Mouse (Mus musculus) bone marrow macrophage, adult 2 months (primary cell): ENCODE data around the gene Mapk1ip1l. TPM values are rescaled to one million over a fixed set of nuclear protein-coding genes. Genes with fewer than 3 reads are reported as not detected.
A peak's percentile ranks its signal among the peaks of the same experiment; 100 is the strongest.

ENCODE experiments used
- H3K27ac ChIP-seq: 2 replicates; pipeline ENCODE4 v1.5.1; 2012; ENCODE audit warnings: low read depth, low read length; ENCODE audit not compliant: insufficient read depth
- H3K4me1 ChIP-seq: 2 replicates; pipeline ENCODE4 v1.6.1; 2012; ENCODE audit warnings: low read length; ENCODE audit not compliant: control insufficient read depth, insufficient read depth
- H3K4me3 ChIP-seq: 2 replicates; pipeline ENCODE4 v1.5.1; 2012; ENCODE audit warnings: mild to moderate bottlenecking, low read length, moderate library complexity; ENCODE audit not compliant: insufficient read depth
- CTCF ChIP-seq: IDR thresholded peaks from 2 replicates; pipeline ENCODE4 v1.5.1; 2012; ENCODE audit warnings: low read depth, mild to moderate bottlenecking, low read length, moderate library complexity
- POLR2A ChIP-seq: IDR thresholded peaks from 2 replicates; pipeline ENCODE4 v1.6.1; 2012; ENCODE audit warnings: mild to moderate bottlenecking, low read depth, low read length, borderline replicate concordance
- polyA plus RNA-seq: library from polyadenylated mRNA; stranded (reverse); fragments of >200 nt; gene quantifications from 2 replicates; pipeline ENCODE4 v1.2.4, GENCODE M21; 2012; ENCODE audit not compliant: missing spikeins, insufficient read depth, insufficient read length

Gene Mapk1ip1l
- polyA plus RNA-seq, 1 experiment, result 60.7 TPM

GRCm38 (mm10) chr14:47354111-47354577 lies 56.1 kb downstream of the Mapk1ip1l start:
- Histone ChIP-seq H3K4me3 (no peak overlapping the region), H3K4me1 (peaks cover 74% of the 10 kb centered on the region), H3K27ac (peak overlapping the region; percentile 80)
- TF ChIP-seq CTCF (peak; percentile 81), POLR2A (no peak)

- Histone ChIP-seq H3K4me1 (peaks cover 74% of the 10 kb centered on the region), H3K27ac (peak overlapping the region; percentile 80), H3K4me3 (no peak overlapping the region)
- TF ChIP-seq CTCF (no peak), POLR2A (no peak)
Observed at GRCm38 (mm10) chr14:47354948-47355347, 56.9 kb downstream of the Mapk1ip1l start.

GRCm38 (mm10) chr14:47356622-47357021 lies 58.6 kb downstream of the Mapk1ip1l start:
- no peak overlapping the region for H3K27ac ChIP-seq
- TF ChIP-seq CTCF (no peak), POLR2A (no peak)
- H3K4me1 ChIP-seq, result peaks cover 75% of the 10 kb centered on the region
- H3K4me3 ChIP-seq, result no peak overlapping the region

GRCm38 (mm10) chr14:47359610-47360009 lies 61.5 kb downstream of the Mapk1ip1l start:
- Histone ChIP-seq H3K4me3 (no peak overlapping the region; the same call in 1 of the 2 replicates), H3K4me1 (peaks cover 73% of the 10 kb centered on the region), H3K27ac (peak overlapping the region; percentile 98)
- no peak for TF ChIP-seq CTCF
- no peak for TF ChIP-seq POLR2A

GRCm38 (mm10) chr14:47361418-47361817 lies 63.4 kb downstream of the Mapk1ip1l start:
- Histone ChIP-seq H3K27ac (peak overlapping the region; percentile 98), H3K4me1 (peaks cover 79% of the 10 kb centered on the region), H3K4me3 (peak overlapping the region; percentile 31)
- no peak for TF ChIP-seq CTCF
- no peak for TF ChIP-seq POLR2A

GRCm38 (mm10) chr14:47361899-47362298 lies 63.8 kb downstream of the Mapk1ip1l start:
- TF ChIP-seq POLR2A (no peak), CTCF (no peak)
- peak overlapping the region; percentile 98 for H3K27ac ChIP-seq

GRCm38 (mm10) chr14:47364742-47365449 lies 66.8 kb downstream of the Mapk1ip1l start:
- Histone ChIP-seq H3K4me1 (peaks cover 78% of the 10 kb centered on the region), H3K4me3 (peak overlapping the region; percentile 30), H3K27ac (peak overlapping the region; percentile 69)
- no peak for TF ChIP-seq POLR2A
- TF ChIP-seq CTCF, result no peak

More at GRCm38 (mm10) chr14:47361899-47362298, 63.8 kb downstream of the Mapk1ip1l start:
- H3K4me1 ChIP-seq, result peaks cover 79% of the 10 kb centered on the region
- H3K4me3 ChIP-seq, result peak overlapping the region; percentile 31; the same call in 1 of the 2 replicates

GRCm38 (mm10) chr14:47366881-47367321 lies 68.8 kb downstream of the Mapk1ip1l start:
- no peak for TF ChIP-seq POLR2A
- TF ChIP-seq CTCF, result no peak
- 0 out of 2 replicates have a peak overlapping the region, but pooled peaks have one; percentile 16 for H3K27ac ChIP-seq
- peaks cover 79% of the 10 kb centered on the region for H3K4me1 ChIP-seq
- no peak overlapping the region for H3K4me3 ChIP-seq

- no peak within 1 kb of the TSS for H3K4me3 ChIP-seq
- H3K4me1 ChIP-seq, result peaks cover 79% of the 10 kb centered on the region
- TF ChIP-seq POLR2A (no peak), CTCF (no peak)
- peak within 1 kb of the TSS; percentile 16; the same call in 1 of the 2 replicates for H3K27ac ChIP-seq
Observed at GRCm38 (mm10) chr14:47367461-47367860, 69.4 kb downstream of the Mapk1ip1l start, which contains the start of gene Lgals3. Gene Lgals3, plus strand, starts transcription at chr14:47367751.

- no peak overlapping the region for H3K4me3 ChIP-seq
- H3K27ac ChIP-seq, result no peak overlapping the region
- TF ChIP-seq CTCF (no peak), POLR2A (no peak)
- peaks cover 72% of the 10 kb centered on the region for H3K4me1 ChIP-seq
Observed at GRCm38 (mm10) chr14:47369741-47370140, 71.7 kb downstream of the Mapk1ip1l start.

GRCm38 (mm10) chr14:47370790-47371189 lies 72.7 kb downstream of the Mapk1ip1l start:
- no peak for TF ChIP-seq CTCF
- TF ChIP-seq POLR2A, result no peak
- H3K4me1 ChIP-seq, result peaks cover 63% of the 10 kb centered on the region
- H3K27ac ChIP-seq, result no peak overlapping the region
- no peak overlapping the region for H3K4me3 ChIP-seq
